Mouse (Mus musculus) neural tube, embryonic 14.5 days (tissue): Measurements from ENCODE around the gene Tmem170b. TPM values are rescaled to one million over a fixed set of nuclear protein-coding genes. Genes with fewer than 3 reads are reported as not detected.

Source experiments
- ATAC-seq: fragments of 200-750 bp; cut with Nextera tagmentation; 2 replicates; pipeline ENCODE4 v1.8.0; 2017; ENCODE audit warnings: low read depth, mild to moderate bottlenecking, moderate TSS enrichment, moderate library complexity
- H3K27ac ChIP-seq: fragments of 300-500 bp; sonication (generic); 2 replicates; pipeline ENCODE4 v1.5.1; 2014; ENCODE audit warnings: low read depth, mild to moderate bottlenecking, control low read depth, low read length, moderate library complexity, mixed read lengths
- H3K27me3 ChIP-seq: fragments of 300-500 bp; sonication (generic); 2 replicates; pipeline ENCODE4 v1.6.1; 2014; ENCODE audit warnings: low read length; ENCODE audit not compliant: control insufficient read depth, insufficient read depth
- H3K36me3 ChIP-seq: fragments of 300-500 bp; sonication (generic); 2 replicates; pipeline ENCODE4 v1.6.1; 2014; ENCODE audit warnings: low read length, mixed read lengths; ENCODE audit not compliant: control insufficient read depth, insufficient read depth
- H3K4me1 ChIP-seq: fragments of 300-500 bp; sonication (generic); 2 replicates; pipeline ENCODE4 v1.6.1; 2014; ENCODE audit warnings: low read length; ENCODE audit not compliant: control insufficient read depth, insufficient read depth
- H3K4me2 ChIP-seq: fragments of 300-500 bp; sonication (generic); 2 replicates; pipeline ENCODE4 v1.6.1; 2014; ENCODE audit warnings: mild to moderate bottlenecking, low read depth, low read length, control low read depth
- H3K4me3 ChIP-seq: fragments of 300-500 bp; sonication (generic); 2 replicates; pipeline ENCODE4 v1.5.1; 2014; ENCODE audit warnings: low read depth, low read length, control low read depth, mixed read lengths
- H3K9ac ChIP-seq: fragments of 300-500 bp; sonication (generic); replicated peaks from 2 replicates; pipeline ENCODE4 v1.6.1; 2014; ENCODE audit warnings: low read depth, mild to moderate bottlenecking, control low read depth, low read length, mixed read lengths
- H3K9me3 ChIP-seq: fragments of 300-500 bp; sonication (generic); 2 replicates; pipeline ENCODE4 v1.6.1; 2016; ENCODE audit warnings: low read length; ENCODE audit not compliant: control insufficient read depth
- WGBS: fragments of 180-500 bp; shearing (Covaris S2); extraction: QIAGEN DNeasy Blood & Tissue Kit; methylation state at CpG from one replicate; pipeline ENCODE4 v1.1.7; 2014; 5-methylcytosine and 5-hydroxymethylcytosine counted together
- polyA plus RNA-seq: library from polyadenylated mRNA; unstranded; fragments of >200 nt; fragmentation: Nextera tagmentation; extraction: Ambion mirVana; gene quantifications from 2 replicates; pipeline ENCODE4 v1.2.1, GENCODE M21; 2014

The Tmem170b gene
- polyA plus RNA-seq, 1 experiment from 2014 or later = 68.1 TPM

DNA sequence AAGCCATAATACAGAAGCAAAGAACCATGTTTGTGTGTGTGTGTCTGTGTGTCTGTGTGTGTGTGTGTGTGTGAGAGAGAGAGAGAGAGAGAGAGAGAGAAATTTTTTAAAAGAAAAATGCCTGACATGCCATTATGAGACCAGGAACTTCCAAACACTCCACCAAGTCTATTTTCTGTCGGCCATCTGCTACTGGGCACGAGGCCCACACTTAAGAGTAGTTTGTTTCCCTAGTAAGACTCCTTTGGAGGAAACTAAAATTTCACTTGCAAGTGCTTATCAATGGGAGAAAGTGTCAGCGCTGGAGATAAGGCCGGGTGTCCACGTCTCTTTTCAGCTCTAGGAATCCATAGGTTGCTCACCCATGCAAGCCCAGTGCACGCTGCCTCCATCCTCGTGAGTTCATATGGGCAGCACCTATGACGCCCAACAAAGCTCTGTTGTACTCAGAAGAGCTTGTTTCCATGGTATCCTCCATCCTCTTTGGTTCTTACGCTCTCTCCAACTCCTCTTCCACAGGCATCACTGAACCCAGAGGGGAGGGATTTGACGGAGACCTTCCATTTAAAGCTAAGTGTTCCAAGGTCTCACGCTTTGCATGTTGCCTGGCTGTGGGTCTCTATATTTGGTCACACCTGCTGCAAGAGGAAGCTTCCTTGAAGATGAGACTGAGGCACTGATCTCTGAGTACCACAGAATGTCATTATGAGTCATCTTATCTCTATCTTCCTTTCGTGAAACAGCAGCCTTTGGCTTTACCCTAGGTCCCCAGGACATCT is 76.8 kb downstream of the Tmem170b start:
- ATAC-seq = no peak
- 91% methylated on average over 12 of the region's 12 CpGs for WGBS

DNA sequence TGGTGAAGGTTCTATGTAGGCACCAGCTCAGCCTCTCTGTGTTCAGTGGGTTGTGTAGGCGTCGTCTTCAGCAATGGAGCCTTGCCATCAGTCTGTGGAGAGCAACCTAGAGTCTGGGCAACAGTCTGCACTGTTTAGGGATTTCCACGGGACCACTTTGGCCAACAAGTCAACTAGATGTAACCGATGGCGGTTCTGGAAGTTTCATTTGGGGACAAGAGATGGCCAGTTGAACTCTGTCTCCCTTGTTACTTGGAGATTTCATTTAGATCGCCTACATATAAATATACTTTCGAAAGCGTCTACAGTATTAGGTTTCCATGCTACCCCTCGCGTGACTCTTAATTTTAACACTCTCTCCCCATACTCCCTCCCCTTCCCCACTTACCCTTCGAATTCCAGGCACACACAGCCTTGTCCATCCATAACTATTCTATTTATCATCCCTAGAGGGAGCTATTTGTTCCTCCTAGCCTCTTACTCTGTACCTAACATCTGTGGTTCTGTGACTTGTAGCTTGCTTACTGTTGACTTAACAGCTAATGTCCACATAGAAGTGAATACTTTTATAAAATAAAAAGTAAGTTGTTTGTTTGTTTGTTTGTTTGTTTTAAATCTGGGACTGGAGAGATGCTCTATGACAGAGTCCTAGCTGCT is 77.8 kb downstream of the Tmem170b start:
- Histone ChIP-seq H3K4me1 (no peaks in the 10 kb centered on the region), H3K9ac (no peak overlapping the region), H3K36me3 (no peaks in the 10 kb centered on the region), H3K4me3 (no peak overlapping the region), H3K9me3 (no peaks in the 10 kb centered on the region), H3K4me2 (no peak overlapping the region), H3K27ac (no peak overlapping the region), H3K27me3 (no peaks in the 10 kb centered on the region)
- ATAC-seq = no peak
- 87% methylated on average over 11 of the region's 11 CpGs for WGBS

More for the DNA sequence above, 76.8 kb downstream of the Tmem170b start:
- Histone ChIP-seq H3K4me1 (no peaks in the 10 kb centered on the region), H3K27me3 (no peaks in the 10 kb centered on the region), H3K4me2 (no peak overlapping the region), H3K27ac (no peak overlapping the region), H3K4me3 (no peak overlapping the region), H3K9me3 (no peaks in the 10 kb centered on the region), H3K36me3 (no peaks in the 10 kb centered on the region), H3K9ac (no peak overlapping the region)

GRCm38 (mm10) chr13:41685499-41685898 is 79.8 kb downstream of the Tmem170b start:
- H3K27ac ChIP-seq = no peak overlapping the region
- no peaks in the 10 kb centered on the region for H3K9me3 ChIP-seq
- H3K27me3 ChIP-seq = no peaks in the 10 kb centered on the region
- H3K4me2 ChIP-seq = no peak overlapping the region
- no peak for ATAC-seq
- no peak overlapping the region for H3K4me3 ChIP-seq
- H3K4me1 ChIP-seq = no peaks in the 10 kb centered on the region
- H3K9ac ChIP-seq = no peak overlapping the region
- 88% methylated on average over 11 of the region's 11 CpGs for WGBS
- H3K36me3 ChIP-seq = no peaks in the 10 kb centered on the region

GRCm38 (mm10) chr13:41689055-41689454 is 83.3 kb downstream of the Tmem170b start:
- Histone ChIP-seq H3K27ac (no peak overlapping the region), H3K27me3 (no peaks in the 10 kb centered on the region), H3K36me3 (no peaks in the 10 kb centered on the region), H3K4me2 (no peak overlapping the region), H3K9me3 (no peaks in the 10 kb centered on the region), H3K9ac (no peak overlapping the region), H3K4me1 (no peaks in the 10 kb centered on the region), H3K4me3 (no peak overlapping the region)
- WGBS = 88% methylated on average over 6 of the region's 6 CpGs
- ATAC-seq = no peak

DNA sequence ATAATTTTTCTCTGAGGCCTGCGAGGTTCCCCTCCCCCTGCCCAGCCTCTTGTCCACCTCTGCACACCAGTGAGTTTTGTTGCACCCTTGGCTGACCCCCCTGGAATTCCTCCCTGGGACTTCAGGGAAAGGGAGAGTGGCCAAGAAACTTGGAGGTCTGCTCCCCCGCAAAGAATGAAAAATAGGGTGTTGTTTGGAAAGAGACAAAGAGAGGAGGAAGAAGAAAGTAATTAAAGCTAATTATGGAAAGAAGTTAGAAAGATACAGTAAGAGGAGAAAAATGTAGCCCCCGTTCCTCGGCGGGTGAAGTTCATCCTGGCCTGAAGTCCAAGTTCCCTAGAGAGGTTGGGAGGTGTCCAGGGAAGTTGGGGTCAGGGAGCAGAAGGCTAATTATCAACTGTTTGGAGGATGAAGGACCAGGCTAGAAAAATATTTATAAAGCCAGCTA is 83.9 kb downstream of the Tmem170b start:
- Histone ChIP-seq H3K9me3 (no peaks in the 10 kb centered on the region), H3K27ac (no peak overlapping the region), H3K4me1 (no peaks in the 10 kb centered on the region), H3K9ac (no peak overlapping the region), H3K4me2 (no peak overlapping the region), H3K36me3 (no peaks in the 10 kb centered on the region), H3K4me3 (no peak overlapping the region), H3K27me3 (no peaks in the 10 kb centered on the region)
- 79% methylated on average over 5 of the region's 5 CpGs for WGBS
- ATAC-seq = no peak

Other genes starting within 250 kb of the Tmem170b start
- 15.1 and 16.9 TPM in 2 replicates for gene Nedd9, start 118.5 kb upstream of the Tmem170b start, polyA plus RNA-seq
- gene Adtrp, start 241.8 kb downstream of the Tmem170b start, polyA plus RNA-seq = 0.42 and 0.86 TPM in 2 replicates